Mouse (Mus musculus) layer of hippocampus, postnatal 36 days (tissue): ENCODE data around the gene Akap11. TPM values are rescaled to one million over a fixed set of nuclear protein-coding genes. Genes with fewer than 3 reads are reported as not detected.

Experiments used
- DNase-seq, 2 experiments: peaks; one replicate each; pipeline ENCODE4 v3.0.0; 2022
- total RNA-seq, 2 experiments: library from RNA; stranded (reverse); gene quantifications; 2 replicates each; pipeline ENCODE4 v1.2.3; 2021

Gene Akap11
- total RNA-seq, 2 experiments from 2014 or later = 192 to 197 TPM

DNA sequence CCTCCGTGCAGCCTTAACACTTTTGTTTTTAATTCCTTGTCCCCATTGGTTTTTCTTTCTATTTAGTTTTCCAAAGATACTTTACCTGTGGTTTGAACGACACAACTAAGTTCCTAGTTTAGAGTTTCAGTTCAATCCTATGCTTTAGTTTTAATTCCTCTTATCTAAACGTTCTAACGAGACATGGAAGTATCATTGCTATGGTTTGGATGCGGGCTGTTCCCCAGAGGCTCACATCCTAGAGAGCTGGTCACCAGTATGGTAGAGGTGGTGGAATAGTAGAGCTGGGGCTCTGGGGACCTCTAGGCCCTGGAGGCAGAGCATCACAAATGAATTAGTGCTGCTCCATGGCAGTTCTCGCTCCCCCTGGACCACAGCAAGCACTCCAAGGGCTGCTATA is 9.7 kb downstream of the Akap11 start:
- no peak for DNase-seq

DNA sequence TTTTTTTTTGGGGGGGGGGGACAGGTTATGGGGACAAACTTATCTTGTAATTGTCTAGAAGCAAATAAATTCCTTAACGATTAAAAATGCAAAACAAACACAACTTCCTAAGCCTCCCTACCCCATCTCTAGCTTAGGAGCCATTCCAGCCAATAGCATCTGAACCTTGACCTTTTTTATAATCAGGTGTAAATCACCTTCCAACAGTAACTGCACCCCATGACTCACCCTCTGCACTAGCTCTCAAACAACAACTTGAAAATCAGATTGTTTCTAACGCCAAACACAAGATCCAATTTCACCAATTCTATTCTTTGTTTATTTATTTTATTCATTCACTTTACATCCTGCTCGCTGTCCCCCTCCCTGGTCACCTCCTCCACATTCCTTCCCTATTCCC is 10.1 kb downstream of the Akap11 start:
- DNase-seq = no peak

- no peak for DNase-seq
These were observed 10.8 kb downstream of the Akap11 start for GRCm38 (mm10) chr14:78525611-78526457.

DNA sequence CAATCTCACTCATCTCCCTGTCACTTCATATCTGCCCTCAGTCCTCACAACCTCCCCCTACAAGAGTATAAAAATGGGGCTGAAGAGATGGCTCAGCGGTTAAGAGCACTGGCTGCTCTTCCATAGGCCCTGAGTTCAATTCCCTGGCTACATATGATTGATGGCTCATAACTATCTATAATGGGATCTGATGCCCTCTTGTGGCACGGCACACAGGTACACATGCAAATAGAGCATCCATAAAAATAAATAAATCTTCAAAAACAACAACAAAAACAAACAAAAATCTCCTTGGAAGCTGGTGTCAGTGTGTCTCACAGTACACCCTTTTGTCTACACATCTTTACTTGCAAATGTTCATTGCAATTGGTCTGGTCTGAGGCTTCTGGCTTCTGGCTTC is 11.5 kb downstream of the Akap11 start:
- DNase-seq = no peak

- DNase-seq = no peak
These were observed 25.9 kb downstream of the Akap11 start for GRCm38 (mm10) chr14:78510713-78511112.

DNA sequence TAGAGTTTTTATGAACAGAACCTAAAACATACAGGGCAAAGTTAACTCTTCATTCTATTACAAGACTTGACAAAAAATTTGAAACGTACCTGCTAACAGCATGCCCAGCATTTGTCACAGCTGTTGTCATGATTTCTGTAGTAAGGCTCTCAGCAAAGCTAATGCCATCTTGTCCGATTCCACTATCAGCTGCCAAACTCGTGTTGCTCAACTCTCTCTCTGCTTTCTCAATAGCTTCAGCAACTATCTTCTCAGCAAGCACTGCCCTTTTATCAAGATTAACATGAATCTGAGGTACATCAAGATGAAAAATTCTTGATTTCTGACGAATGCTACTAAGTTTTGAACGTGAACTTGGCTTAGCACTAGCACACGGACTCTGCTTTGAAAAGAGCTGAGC is 26.8 kb downstream of the Akap11 start:
- DNase-seq = no peak

- no peak for DNase-seq
These were observed 36.0 kb downstream of the Akap11 start for GRCm38 (mm10) chr14:78500578-78500977.

DNA sequence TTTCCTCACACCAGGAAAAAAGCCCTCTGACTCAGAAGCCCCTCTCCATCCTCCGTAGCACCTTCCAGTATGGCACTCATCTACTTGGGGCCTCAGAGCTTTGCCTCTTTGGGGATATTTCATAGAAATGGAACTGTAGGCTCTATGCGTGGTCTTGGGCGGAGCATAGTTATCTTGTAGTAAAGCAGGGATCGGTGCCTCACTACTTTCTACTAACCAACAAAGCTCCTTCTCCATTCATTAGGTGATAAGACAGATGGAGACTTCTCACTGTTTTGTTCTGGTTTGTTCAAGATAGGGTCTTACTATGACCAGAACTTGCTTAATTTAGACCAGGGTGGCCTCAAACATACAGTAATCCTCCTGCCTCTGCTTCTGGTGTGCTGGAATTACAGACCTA is 39.9 kb downstream of the Akap11 start:
- no peak for DNase-seq

DNA sequence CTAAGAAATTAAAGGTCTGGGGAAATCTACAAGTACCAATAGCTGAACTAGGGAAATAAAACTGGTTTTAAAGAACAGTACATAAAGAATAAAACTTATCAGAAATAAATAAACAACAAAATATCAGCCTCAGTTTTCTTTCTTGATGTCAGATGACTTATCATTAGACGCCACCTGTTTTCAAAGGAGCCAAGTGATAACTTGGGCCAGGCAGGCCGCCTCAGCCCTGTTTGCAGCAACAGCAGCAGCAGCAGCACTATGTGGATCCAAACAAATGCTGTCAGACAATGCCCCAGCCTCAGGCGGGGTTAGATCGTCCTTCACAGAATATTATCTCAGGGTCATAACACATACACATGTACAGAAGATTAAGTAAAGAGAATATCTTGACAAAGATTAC is 41.4 kb downstream of the Akap11 start:
- DNase-seq = no peak

- DNase-seq = no peak
These were observed 44.0 kb downstream of the Akap11 start for GRCm38 (mm10) chr14:78492602-78493001.

DNA sequence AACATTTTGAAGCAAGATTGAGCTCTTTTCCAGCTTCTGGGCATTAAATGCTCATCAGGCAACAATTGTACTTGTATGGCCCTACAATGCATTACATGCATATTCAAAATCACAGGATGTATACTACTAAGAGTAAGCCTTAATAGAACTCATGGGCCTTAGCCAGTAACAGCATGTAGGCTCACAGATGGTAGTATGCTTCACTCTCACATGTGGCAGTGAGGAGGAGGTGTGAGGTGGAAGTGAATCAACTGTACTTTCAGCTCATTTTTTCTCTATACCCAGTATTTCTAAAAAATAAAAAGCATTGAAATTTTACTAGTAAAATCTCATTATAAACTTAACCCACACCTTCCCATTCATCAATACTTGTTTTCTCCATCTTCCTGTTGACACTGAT is 45.2 kb downstream of the Akap11 start:
- peak; percentile 26 to 48 for DNase-seq

DNA sequence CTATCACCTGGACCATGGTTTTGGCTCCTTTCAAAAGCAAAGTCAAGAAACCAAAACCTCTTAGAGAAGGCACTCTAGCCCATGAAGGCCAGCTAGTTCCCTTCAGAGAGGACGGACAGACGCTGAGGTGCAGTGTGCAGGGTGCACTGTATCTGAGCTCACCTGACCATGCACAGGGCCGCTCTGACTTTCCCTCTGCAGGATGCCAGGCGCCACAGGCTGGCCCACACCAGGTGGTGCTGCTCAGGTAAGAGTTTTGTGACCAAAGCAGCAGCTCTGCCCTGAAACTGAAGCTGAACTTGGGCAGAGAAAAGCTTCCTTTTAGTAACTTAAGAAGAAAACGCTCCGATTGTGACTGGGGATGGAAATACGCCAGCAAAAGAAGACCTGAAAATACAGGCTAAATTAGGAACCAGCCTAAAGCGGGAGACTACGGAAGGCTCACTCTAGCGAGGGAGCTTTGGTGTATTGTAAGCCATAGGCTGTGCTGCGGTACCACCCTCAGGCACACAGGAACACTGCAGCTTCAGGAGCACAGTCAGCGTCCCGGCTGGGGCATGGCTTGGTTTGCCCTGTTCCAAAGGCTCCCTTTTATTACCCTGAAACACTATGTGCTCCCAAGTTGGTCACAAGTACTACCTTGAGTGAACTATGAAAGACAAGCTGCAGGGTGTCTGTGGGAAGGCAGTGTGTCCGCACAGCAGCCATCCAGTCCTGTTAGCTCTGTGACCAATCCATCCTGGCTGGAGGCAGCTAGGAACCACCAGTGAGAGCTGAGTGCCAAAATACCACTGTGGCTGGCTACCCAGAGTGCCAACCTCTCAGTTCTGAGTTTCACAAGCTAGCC is 54.0 kb downstream of the Akap11 start:
- peak; percentile 49 to 62 for DNase-seq

DNA sequence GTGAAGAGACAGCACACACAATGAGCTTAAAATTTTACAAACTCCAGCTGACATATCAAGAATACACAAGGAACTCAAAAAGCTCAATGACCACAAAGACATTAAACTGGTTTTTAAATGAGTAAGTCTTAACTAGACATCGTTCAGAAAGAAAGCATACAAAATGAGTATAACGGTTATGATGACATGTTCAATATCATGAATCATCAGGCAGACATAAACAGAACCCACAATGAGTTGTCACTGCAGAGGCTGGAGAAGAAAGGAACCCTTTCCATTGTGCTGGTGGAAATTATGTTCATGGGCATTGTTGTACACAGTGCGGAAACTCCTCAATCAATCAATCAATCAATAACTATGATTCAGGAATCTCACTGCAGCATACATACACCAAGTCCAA is 62.5 kb downstream of the Akap11 start:
- no peak for DNase-seq

- DNase-seq = no peak
These were observed 65.9 kb downstream of the Akap11 start for GRCm38 (mm10) chr14:78470714-78471113.

DNA sequence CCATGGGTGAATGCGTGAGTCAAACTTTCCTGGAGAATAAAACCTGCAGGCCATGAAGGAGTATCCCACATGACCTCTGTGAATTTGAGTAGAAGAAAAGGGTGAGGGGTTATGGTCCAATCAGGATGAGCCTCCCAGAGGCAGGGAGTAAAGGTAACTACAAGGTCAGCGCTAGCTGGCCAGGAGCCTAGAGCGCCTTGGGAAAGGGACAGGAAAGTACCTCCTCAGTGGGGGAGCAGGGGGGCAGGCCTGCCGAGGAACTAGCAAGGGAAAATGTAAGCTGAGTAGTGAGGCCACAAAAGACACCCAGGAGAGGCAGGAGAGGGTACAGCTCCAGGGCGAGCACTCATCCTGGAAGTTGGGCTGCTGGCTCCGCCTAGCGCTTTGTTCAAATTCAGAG is 67.6 kb downstream of the Akap11 start:
- no peak for DNase-seq

- no peak for DNase-seq
These were observed 68.6 kb downstream of the Akap11 start for GRCm38 (mm10) chr14:78467994-78468393.

- no peak for DNase-seq
These were observed 72.3 kb downstream of the Akap11 start for GRCm38 (mm10) chr14:78464353-78464752.

DNA sequence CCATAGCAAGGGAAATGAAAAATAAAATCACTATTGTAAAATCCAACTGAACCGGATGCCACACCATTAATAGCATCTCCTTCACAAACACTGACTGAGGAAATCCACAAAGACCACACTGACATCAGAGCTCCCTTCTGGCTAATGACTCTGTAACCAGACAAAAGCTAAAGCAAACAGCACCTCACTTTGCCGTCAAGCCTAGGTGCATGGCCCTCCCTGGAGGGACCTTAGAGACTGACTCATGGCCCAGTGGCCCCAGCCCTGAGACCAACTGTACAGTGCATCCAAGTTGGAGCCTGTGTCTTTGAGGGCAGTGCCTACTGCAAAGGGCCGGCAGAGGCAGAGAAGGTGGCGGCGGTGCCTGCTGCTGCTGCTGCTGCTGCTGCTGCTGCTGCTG is 77.5 kb downstream of the Akap11 start:
- DNase-seq = no peak

DNA sequence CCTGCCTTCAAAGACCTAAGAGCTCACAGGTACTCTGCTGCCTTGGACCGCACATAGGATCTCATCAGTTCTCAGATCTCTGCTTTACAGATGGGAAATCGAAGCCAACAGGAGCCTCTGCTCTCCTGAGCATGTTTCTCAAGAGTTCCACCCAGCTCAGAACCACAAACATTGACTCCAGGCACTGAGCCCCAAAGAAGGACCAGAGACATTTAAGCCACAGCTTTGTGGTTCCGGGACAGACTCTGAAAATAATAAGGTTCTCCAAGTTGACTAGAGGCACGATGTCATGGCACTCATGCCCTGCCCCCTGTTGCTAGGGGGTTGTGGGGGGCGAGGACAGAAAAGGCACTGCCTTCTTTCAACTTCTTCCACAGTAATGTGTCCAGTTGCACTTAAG is 77.9 kb downstream of the Akap11 start:
- DNase-seq = no peak

DNA sequence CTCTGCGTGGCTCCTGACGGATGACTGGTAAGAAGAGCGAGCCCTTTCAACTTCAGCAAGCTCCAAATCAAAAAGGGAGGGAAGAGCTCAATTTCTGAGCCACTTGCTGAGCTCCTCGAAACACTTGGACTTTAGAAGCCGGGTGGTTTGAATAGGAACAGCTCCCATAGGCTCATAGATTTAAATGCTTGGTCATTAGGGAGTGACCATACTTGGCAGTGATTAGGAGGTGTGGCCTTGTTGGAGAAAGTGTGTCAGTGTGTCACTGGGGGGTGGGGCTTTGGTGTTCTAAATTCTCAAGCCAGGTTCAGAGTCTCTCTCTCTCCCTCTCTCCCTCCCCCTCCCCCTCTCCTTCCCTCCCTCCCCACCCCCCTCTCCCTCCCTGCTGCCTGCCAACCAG is 81.6 kb downstream of the Akap11 start:
- no peak for DNase-seq

- DNase-seq = no peak
These were observed 87.7 kb downstream of the Akap11 start for GRCm38 (mm10) chr14:78448807-78449406.

DNA sequence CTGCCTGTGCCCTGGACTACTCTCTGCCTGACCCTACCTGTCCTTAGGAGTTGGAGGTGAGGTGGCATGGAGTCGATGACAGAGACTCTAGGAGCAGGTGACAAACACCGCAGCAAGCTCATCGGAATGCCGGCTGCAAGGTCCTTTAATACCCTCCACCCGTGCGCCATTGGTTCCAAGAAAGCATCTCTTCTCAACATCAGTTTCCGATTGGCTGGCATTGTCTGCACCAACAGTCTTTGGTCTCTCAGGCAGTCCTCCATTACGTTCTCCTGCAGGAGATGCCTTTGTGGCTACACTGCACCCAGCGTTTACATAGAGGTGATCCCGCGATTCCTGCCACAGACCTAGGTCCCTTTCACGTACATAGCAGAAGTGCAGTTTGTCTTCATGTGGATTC is 88.6 kb downstream of the Akap11 start:
- DNase-seq = no peak

DNA sequence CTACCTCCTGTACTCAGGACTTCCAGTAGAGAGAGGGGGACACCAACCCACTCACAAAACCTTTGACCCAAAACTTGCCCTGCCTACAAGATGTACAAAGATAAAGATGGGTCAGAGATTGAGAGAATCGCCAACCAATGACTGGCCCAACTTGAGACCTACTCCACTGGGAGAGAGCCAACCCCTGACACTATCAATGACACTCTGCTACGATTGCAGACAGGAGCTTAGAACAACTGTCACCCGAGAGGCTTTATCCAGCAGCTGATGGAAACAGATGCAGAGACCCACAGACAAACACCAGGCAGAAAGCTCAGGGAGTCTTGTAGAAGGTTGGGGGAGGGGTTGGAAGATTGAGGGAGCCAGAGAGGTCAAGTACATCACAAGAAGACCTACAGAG is 89.1 kb downstream of the Akap11 start:
- no peak for DNase-seq
